Mouse (Mus musculus) gastrocnemius, postnatal 4 days (tissue): ENCODE measurements around the gene Foxf2. TPM values are rescaled to one million over a fixed set of nuclear protein-coding genes. Genes with fewer than 3 reads are reported as not detected.

Experiments used
- DNase-seq, 2 experiments: peaks; one replicate each; pipeline ENCODE4 v3.0.0; 2021 to 2022; ENCODE audit warnings: low spot score in 2 of 2, mixed read lengths in 2 of 2
- long read RNA-seq, 2 experiments: library from polyadenylated mRNA; stranded (forward); transcript quantifications; one replicate each; pipeline ENCODE4 v2.0.0; 2021
- total RNA-seq, 2 experiments: library from RNA; stranded (reverse); gene quantifications; 2 replicates each; pipeline ENCODE4 v1.2.3; 2021

Gene Foxf2
- total RNA-seq = under 1 TPM; 0.21 to 0.29 TPM
- long read RNA-seq, experiment 1 = 0 reads
- long read RNA-seq, experiment 2 = 0 reads

DNA sequence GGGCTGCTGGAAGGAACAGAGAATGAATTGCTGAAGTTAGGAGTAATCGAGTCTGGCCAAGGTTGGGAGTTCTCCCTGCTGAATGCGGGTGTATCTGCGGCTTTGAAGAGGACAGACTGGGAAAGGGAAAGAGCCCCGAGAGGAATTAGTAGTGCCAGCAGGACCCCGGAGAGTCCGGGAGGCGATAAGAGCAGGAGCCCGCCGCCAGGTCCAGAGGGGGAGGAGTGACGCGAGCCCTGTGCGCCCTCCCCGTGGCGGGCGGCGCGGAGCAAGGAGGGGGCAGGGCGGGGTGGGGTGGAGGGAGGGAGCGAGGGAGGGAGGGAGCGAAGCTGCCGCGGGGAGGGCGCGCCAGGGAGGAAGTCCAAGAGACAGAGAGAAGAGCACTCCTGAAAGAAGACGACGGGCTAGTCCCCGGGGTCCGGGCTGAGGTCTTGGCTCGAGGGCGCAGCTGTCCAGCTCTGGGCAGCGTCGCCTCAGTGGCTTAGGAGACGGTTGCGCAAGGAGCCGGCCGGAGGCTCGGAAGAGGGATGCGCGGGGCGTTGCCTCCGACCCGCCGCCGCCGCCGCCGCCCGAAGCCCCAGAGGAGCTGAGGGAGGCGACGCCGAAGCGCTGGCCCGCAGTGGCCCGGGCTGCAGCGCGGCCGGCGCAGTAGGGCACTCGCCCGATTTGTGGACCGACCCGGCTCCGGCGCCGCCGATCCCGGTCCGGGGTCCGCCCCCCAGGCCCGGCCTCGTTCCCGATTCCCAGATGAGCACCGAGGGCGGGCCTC is at the start of gene Foxf2:
Gene Foxf2 (plus strand): TSS at position 484 of the 769 bp plus-strand sequence.
- DNase-seq = no peak

DNA sequence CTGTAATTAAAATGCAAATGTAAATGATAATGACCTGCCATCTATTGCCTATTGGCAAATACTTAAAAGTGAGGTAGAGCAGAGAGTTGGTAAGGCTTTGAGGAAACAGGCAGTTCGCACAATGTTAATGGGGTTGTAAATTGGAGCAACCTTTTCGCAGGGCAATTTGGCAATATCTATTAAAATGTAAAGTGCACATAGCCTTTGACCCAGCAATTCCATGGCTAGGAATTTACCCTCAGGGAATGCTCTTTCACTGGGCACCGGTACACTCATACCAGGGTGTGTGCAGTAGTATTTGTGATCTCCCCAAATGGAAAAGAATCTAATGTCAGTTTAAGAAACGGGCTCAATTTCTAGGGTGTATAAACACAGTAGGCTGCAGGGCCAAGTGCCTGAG is 48.9 kb upstream of the Foxf2 start:
- DNase-seq = no peak

GRCm38 (mm10) chr13:31577576-31577975 is 48.0 kb upstream of the Foxf2 start:
- DNase-seq = no peak

DNA sequence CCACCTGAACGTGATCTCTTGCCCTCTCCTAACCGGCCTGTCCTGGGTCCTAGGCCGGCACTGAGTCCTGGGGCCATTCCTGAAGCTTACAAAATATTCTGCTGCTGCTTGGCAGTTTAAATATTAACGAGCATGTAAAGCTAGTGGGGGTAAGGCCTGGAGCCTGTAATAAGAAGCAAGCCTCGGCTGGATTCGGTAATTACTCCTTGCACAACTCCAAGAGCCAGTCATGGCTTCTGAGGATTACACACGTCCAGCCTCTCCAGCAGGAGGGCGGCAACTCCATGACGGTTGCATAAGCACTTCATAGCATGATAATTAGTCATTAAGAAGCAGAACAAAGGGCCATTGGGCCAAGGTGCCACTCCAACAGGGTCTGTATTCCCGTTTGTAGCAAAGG is 47.2 kb upstream of the Foxf2 start:
- no peak for DNase-seq

- DNase-seq = no peak
Observed at GRCm38 (mm10) chr13:31579866-31580265, 45.8 kb upstream of the Foxf2 start.

DNA sequence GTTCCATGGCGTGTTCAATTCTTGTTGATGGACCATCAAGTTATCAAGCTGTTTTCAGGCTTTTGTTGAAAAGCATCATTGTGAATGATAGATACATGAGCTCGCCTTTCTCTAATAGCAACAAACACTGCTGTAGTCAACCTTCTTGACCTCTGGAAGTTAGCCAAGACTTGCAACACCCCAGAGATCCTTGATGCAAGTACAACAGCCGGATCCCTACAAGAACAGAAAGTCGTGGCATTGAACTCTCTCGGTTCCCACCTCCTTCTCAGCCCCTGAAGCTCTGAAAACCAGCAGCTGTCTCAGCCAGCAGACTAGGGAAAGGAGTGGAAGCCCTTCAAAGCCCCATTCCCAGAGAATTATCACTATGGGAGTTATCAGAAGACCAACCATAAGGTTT is 38.3 kb upstream of the Foxf2 start:
- DNase-seq = no peak

DNA sequence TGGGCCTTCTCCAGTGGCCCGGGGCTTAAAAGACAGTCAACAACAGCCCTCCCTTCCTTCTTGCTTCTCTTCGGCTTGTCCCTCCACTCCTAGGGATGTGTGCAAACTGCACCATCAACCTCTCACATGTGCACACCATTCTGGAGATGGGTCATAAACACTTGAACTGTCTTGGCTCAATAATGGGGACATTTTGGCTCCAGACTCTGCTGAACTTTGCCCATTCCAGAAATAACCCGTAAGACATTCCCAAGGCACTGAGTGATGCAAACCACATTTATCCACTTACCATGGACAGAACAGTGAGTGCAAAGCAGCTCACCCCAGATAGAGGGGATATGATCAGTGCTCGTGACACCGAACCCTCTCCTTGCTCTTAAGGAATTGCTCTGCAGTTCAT is 26.0 kb upstream of the Foxf2 start:
- no peak for DNase-seq

- no peak for DNase-seq
Observed at GRCm38 (mm10) chr13:31603964-31604363, 21.7 kb upstream of the Foxf2 start.

DNA sequence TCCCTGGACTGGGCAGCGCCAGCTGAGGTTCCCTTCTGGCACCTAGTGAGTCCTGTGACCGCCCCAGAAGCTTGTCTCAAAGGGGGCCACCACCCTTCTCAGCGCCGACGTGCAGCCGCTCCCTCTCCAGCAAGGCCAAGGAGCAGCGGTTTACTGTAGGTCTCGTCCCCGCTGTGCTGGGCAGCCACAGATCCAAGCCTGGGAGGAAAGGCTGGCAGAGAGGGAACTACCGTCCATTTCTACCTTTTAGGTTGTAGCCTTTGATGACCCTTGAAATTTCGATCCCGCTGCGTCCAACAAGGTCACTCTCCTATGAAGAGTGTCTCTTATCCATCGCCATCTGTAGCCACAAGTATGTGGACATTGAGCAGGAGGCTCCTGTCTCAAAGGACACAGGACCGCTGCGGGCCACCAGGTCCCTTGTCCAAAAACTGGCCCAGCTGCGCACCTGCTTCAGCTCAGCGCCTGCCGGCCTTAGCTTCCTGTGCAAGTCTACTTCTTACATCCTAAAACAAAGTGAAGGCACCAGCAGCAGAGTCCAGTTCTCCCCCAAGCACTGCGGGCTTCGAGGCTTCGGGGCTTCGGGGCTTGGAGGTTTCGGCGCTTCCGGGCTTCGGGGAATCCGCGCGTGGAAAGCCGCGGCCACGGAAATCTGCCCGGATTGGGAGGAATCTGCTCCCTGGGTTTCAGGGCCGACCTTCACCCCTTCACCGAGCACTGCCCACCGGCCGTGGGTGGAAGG is 10.7 kb upstream of the Foxf2 start:
- DNase-seq = no peak

GRCm38 (mm10) chr13:31615561-31616165 is 10.0 kb upstream of the Foxf2 start:
- no peak for DNase-seq

DNA sequence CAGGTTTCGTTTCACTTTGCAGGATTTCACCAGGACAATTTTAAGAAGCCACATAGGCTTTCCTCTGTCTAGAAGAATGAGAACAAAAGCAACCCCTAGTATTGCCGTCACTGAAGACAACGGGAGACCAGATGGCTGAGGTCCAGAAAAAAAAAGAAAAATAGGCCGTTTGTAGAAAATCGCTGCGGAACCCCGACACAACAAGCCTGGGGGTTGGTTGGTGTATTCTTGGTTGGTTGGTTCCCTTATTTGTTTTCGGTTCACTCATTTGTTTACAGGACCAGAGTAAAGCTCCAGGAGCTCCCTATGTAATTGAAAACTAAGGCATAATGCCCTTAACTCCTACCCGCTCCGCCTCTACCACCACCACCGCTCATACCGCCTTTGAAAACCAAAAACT is 7.6 kb upstream of the Foxf2 start:
- DNase-seq = no peak

DNA sequence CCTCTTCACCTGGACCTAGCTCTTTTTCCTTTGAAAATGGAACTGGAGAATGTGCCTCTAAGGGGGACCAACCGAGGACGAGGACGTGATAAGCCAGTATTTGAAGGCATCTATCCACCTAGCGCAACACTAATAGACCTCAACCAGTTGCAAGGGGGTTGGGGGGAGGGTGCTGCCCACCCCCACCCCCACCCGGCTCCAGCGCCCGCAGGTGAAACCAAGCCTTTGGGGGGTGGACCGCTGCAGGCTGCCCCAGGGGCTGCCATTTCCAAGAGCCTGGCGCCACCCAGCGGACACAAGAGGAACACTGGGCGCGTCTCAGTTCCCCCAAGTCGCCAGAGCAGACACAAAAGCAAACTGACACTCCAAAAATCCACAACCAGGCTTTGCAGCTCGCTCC is 7.2 kb upstream of the Foxf2 start:
- peak in 1 of 2 experiments; percentile 63 for DNase-seq

- no peak for DNase-seq
Observed at GRCm38 (mm10) chr13:31618919-31619655, 6.5 kb upstream of the Foxf2 start.

DNA sequence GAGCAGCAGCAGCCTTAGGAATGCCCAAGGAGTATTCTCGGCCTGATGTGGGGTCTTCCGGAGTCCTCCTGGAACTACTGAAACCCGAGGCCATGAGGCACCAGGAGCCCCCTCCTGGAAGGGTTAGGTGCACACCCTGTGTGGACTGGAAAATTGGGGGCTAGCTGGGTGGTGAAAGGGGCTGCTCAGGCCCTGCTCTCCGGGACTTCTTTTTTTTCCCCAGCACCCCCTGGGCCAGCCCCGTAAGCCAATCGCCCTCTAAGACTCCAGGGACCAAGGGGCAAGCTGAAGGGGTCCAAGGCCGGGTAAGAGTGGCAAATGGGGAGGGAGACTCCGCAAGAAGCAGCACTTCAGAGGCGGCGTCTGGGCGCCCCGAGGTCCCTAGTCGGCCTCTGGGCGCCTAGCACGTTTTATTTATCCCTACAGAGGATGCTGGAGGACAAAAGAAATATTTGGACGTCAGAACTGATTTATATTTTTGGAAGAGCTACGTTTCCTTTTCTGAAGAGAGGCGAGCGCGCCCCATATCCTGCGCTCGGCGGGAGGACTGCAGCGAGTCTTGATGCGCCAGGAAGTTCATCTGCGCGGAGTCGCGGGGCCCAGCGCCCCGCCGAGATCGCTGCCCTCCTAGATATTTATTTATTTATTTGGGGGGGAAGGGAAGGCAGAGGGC is 5.7 kb upstream of the Foxf2 start:
- DNase-seq = no peak

DNA sequence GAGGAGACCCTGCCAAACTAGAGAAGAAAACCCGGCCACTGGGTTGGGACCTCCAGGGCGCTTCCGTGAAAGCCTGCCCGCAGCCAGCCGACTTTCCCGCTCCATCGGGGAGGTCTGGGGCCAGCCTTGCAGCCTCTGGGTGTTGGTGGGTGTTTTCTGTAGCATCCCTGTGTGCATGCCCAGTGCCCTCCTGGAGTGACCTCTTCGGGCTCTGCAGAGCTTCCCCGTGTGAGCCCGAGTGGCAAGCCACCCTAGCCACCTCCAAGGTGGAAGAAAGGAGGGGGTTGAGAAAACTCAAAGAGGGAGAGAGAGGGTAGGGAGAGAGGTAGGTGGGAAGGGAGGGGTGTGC is 5.1 kb upstream of the Foxf2 start:
- DNase-seq = no peak

DNA sequence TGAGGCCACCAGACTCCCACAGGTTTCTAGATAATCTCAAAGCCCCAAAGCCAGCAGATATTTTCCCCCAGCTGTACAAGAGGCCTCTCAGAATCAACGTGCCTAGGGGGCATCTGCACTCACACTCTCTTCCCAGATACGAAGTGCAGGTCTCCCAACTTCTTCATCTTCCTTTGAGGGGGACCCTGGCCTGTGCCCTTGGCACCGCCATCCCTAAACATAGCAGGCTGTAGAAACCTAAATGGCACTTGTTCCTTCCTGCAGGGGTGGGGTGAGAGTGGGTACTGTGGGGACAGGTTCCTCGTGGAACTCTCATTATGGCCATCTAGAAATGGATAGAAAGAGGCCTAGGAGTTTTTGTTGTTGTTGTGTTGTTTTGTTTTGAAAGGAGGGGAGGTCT is 4.7 kb upstream of the Foxf2 start:
- DNase-seq = no peak

- no peak for DNase-seq
Observed at GRCm38 (mm10) chr13:31621741-31622140, 3.9 kb upstream of the Foxf2 start.

- DNase-seq = no peak
Observed at GRCm38 (mm10) chr13:31622371-31622770, 3.2 kb upstream of the Foxf2 start.

DNA sequence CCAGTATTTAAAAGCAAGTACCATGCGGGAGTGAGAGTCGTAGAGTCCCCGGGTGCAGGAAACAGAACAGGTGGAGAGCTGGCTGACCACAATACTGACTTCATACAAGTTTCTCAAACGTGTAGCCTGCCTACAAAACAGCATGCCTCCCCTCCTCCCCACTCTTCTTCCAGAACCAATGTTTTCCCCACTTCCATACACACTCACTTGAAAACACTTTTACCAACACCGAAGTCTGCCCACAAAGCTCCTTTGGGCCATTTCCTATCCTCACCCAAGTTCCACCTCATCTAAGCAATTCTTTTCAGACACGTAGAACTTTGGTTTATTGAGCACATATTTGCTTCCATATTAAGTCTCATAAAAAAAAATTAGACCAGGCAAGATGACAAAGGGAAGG is 2.3 kb upstream of the Foxf2 start:
- DNase-seq = no peak

GRCm38 (mm10) chr13:31623906-31624860 is 1.4 kb upstream of the Foxf2 start:
- DNase-seq = no peak
